Mouse (Mus musculus): ENCODE measurements around the gene Ppp3cb. TPM values are rescaled to one million over a fixed set of nuclear protein-coding genes. Genes with fewer than 3 reads are reported as not detected.

The Ppp3cb gene
- total RNA-seq, 4 experiments from 2014 or later: 256 to 309 (median 290) TPM

GRCm38 (mm10) chr14:20481211-20481610, 65.2 kb downstream of the Ppp3cb start:
- no peak for DNase-seq (ENCODE audit: low spot score in 2 of 2)

GRCm38 (mm10) chr14:20480195-20480579, 66.2 kb downstream of the Ppp3cb start:
- DNase-seq (ENCODE audit: low spot score in 2 of 2): no peak

GRCm38 (mm10) chr14:20479291-20480194, 66.8 kb downstream of the Ppp3cb start, which contains the start of gene Anxa7:
TSS of gene Anxa7 (minus strand) at chr14:20480133.
- DNase-seq (ENCODE audit: low spot score in 2 of 2): peak; percentile 65 to 75

- no peak for DNase-seq (ENCODE audit: low spot score in 2 of 2)
Observed at GRCm38 (mm10) chr14:20478801-20479200, 67.6 kb downstream of the Ppp3cb start.

GRCm38 (mm10) chr14:20478385-20478784, 68.0 kb downstream of the Ppp3cb start:
- no peak for DNase-seq (ENCODE audit: low spot score in 2 of 2)

- no peak for DNase-seq (ENCODE audit: low spot score in 2 of 2)
Observed at GRCm38 (mm10) chr14:20477261-20478025, 68.9 kb downstream of the Ppp3cb start.

- DNase-seq (ENCODE audit: low spot score in 2 of 2): peak in 1 of 2 experiments; percentile 25
Observed at GRCm38 (mm10) chr14:20460216-20460615, 86.2 kb downstream of the Ppp3cb start.

GRCm38 (mm10) chr14:20458378-20458777, 88.0 kb downstream of the Ppp3cb start:
- no peak for DNase-seq (ENCODE audit: low spot score in 2 of 2)

GRCm38 (mm10) chr14:20452929-20453328, 93.4 kb downstream of the Ppp3cb start:
- no peak for DNase-seq (ENCODE audit: low spot score in 2 of 2)

GRCm38 (mm10) chr14:20451765-20452331, 94.5 kb downstream of the Ppp3cb start, which contains the start of gene Cfap70:
TSS of gene Cfap70 (minus strand) at chr14:20452226.
- DNase-seq (ENCODE audit: low spot score in 2 of 2): peak in 1 of 2 experiments; percentile 33

- DNase-seq (ENCODE audit: low spot score in 2 of 2): peak in 1 of 2 experiments; percentile 18
Observed at GRCm38 (mm10) chr14:20451302-20451701, 95.1 kb downstream of the Ppp3cb start.

Other genes with a start within 250 kb of the Ppp3cb start
- 10 to 100 TPM; 30.2 to 35.7 (median 32.7) TPM for gene Ecd, start 198.5 kb downstream of the Ppp3cb start, total RNA-seq (2022)
- gene Fam149b, start 198.4 kb downstream of the Ppp3cb start, total RNA-seq (2022): 10 to 100 TPM; 43.4 to 58.3 (median 47.2) TPM
- gene Dnajc9, start 157.7 kb downstream of the Ppp3cb start, total RNA-seq (2022): 10 to 100 TPM; 26.3 to 30.9 (median 29.7) TPM
- gene Mrps16, start 152.9 kb downstream of the Ppp3cb start, total RNA-seq (2022): 10 to 100 TPM; 30.8 to 41.2 (median 35.5) TPM
- gene Cfap70, start 94.3 kb downstream of the Ppp3cb start, total RNA-seq (2022): 1 to 10 TPM in 3 of 4 experiments, under 1 TPM in 1; 0.93 to 2.9 (median 2.3) TPM
- gene Anxa7, start 66.4 kb downstream of the Ppp3cb start, total RNA-seq (2022): 10 to 100 TPM; 84.3 to 86.7 (median 85.4) TPM
- gene Mss51, start 49.7 kb downstream of the Ppp3cb start, total RNA-seq (2022): 1 to 10 TPM in 1 of 4 experiments, under 1 TPM in 3; 0.71 to 1.3 (median 0.96) TPM
- gene Usp54, start 94.5 kb upstream of the Ppp3cb start, total RNA-seq (2022): 10 to 100 TPM; 53.4 to 67.8 (median 59.7) TPM
- gene Myoz1, start 110.0 kb upstream of the Ppp3cb start, total RNA-seq (2022): 1 to 10 TPM in 2 of 4 experiments, not detected in 2; 1.0 to 1.1 TPM
- under 1 TPM; 0.19 to 0.54 (median 0.27) TPM for gene Synpo2l, start 121.8 kb upstream of the Ppp3cb start, total RNA-seq (2022)
- 100 to 1,000 TPM; 107 to 130 (median 112) TPM for gene Sec24c, start 127.7 kb upstream of the Ppp3cb start, total RNA-seq (2022)
- gene Fut11, start 148.4 kb upstream of the Ppp3cb start, total RNA-seq (2022): 10 to 100 TPM; 14.6 to 15.8 (median 15.0) TPM
- 10 to 100 TPM; 47.7 to 53.5 (median 51.3) TPM for gene Chchd1, start 156.4 kb upstream of the Ppp3cb start, total RNA-seq (2022)
- gene Zswim8, start 161.0 kb upstream of the Ppp3cb start, total RNA-seq (2022): 100 to 1,000 TPM; 170 to 210 (median 191) TPM
- 10 to 100 TPM; 16.6 to 24.3 (median 18.3) TPM for gene Ndst2, start 188.0 kb upstream of the Ppp3cb start, total RNA-seq (2022)
- 100 to 1,000 TPM; 247 to 278 (median 262) TPM for gene Camk2g, start 247.5 kb upstream of the Ppp3cb start, total RNA-seq (2022)